Mouse (Mus musculus): ENCODE measurements around the gene Radil.

Radil gene

GRCm38 (mm10) chr5:142550706-142551652, at the start of gene Radil:
TSS of gene Radil (minus strand) at chr5:142551098.
- peak; percentile 95 for DNase-seq (ENCODE audit: low spot score)

DNA sequence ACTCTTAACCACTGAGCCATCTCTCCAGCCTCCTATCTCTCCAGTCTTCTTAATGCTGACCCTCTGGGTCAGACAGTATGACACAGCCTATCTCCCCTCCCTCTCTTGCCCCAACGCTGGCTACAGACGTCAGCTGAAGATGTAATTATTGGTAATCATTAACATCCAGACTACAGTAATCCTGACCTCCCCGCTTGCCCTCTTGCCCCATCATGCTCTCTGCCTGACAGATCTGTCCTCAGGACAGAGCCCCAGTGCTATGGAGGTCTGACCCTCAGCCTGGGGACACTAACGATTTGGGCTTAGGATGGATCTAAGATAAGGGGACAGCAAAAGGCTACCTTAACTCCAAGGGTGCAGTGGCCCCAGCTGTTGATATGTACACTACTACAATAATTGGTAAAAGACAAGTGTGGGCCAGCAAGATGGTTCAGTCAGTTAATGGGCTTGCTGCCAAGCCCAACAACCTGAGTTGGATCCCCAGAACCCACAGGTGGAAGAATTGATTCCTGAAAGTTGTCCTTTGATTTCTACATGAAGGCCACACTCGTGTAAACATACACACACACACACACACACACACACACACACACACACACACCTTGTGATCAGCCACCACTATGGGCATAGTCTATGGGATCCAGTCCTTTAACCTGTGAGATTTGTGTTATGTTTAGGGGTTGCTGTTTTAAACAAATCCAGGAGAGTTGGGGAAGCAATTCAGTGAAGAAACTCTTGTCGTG, 46.9 kb upstream of the Radil start:
- no peak for DNase-seq (ENCODE audit: low spot score)

DNA sequence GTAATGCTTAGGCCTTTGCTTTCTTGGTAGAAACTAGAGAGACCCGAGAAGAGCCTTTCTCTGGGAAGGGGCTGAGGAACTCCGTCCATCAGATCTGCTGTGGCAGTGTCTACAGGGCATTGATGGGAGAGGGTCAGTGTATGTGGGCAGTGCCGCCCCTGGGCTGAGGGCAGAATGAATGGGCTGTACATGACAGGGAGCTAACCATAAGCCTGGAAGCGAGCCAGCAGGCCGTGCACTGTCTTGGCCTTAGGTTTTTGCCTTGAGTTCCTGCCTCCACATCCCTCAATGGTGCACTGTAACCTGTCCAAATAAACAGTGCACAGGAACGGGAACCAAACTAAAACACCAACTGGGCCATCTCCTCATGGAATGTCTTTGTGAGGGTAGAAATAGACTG, 45.8 kb upstream of the Radil start:
- DNase-seq (ENCODE audit: low spot score), result no peak

DNA sequence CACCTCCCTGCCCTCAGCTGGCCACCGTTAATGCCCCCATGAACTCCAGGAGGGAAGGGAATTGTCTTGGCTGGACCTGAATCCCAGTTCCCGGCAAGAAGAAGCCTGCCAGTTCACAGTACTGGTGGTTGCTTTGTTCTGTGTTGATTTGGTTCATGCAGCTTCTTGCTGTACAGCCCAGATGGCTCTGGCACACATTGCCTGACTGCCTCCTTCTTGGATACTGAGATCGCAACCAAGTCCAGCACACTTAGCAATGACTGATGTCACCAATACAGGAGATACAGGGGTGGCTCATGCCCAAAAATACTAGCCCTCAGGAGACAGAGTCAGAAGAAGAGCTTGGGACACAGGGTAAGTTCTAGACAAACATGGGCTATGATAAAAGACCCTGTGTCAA, 44.8 kb upstream of the Radil start:
- no peak for DNase-seq (ENCODE audit: low spot score)

GRCm38 (mm10) chr5:142590953-142591616, 40.2 kb upstream of the Radil start:
- DNase-seq (ENCODE audit: low spot score), result no peak

DNA sequence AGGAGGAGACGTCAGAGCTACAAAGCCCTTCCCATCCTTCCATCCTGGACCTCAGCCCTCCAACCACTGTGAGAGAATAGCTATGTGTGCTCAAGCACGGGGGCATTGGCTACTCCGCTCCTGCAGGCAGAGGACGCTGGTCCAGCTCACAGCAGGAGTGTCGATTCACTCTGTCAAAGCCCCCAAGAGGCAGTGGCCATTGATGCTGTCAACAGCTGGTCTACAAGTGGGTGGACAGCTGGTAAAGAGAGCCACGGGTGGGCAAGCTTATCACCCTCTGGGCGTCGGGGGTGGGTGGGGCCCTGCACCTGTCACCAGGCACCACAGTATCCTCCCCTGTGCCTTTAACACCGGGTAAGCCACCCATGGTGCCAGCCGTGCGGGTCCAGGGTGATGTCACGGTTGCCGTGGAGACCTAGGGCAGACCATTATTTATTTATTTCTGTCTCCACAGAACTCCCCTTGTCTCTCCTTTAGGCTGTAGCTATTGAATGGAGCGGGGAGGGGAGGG, 32.8 kb upstream of the Radil start:
- DNase-seq (ENCODE audit: low spot score), result no peak

DNA sequence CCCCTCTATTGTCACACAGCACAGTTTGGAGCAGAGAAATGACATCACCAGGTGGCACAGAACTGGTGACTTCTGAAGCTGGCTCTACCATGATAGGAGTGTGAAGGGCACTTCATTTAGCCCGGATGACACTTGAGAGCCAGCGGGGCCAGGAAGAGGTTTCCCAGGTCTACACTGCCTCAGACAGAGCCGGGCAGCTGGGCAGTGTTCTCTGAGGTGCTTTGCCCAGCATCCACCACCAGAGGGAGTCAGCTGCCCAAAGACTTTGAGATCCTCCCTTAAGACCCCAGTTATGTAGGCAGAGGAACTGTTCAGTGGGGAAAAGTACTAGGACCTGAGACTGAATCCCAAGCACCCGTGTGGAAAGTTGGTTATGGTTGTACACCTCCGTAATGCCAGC, 30.6 kb upstream of the Radil start:
- DNase-seq (ENCODE audit: low spot score), result peak; percentile 15

DNA sequence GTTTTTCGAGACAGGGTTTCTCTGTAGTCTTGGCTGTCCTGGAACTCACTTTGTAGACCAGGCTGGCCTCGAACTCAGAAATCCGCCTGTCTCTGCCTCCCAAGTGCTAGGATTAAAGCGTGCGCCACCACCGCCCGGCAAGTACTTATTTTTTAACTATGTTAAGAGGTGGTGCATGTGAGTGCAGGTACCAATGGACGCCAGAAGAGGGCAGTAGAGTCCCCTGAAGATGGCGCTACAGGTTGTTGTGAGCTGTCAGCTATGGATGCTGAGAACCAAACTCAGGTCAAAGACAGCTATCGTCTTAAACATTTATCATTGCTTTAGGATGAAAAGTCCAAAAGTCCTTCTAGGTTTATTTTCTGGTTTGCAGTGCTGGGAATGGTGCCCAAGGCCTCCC, 27.3 kb upstream of the Radil start:
- DNase-seq (ENCODE audit: low spot score), result no peak

- DNase-seq (ENCODE audit: low spot score), result no peak
Measured at GRCm38 (mm10) chr5:142576832-142577231, 25.9 kb upstream of the Radil start.

DNA sequence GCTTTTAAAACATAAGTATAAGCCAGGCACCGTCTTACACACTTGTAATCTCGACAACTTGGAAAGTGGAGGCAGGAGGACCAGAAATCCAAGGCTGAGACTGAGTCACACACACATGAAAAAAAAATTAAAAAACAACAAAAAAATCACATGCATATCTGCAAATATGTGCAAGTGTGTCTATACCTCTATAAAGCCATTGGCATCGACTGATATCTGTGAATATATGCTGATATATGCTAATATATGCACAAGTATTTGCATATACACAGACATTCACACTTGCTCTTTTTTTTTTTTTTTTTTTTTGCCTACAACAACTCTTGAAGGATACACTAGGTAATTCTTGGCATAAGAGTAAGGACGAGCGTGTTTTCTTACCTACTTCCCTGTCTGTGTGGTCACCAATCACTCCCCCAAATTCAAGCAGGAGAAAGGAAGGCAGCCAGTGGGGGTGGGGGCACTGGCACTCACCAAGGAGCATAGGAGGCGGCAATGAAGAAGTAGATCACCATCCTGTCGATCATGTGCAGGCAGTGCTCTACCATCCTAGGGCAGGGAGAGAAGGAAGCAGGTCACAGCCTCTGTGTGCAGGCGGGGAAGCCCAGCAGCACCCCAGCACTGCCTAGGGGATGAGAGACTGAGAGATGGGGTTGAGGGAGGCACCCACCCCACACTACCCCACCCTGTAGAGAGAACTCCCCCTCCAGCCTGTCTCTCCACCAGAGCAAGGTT, 23.6 kb upstream of the Radil start:
- DNase-seq (ENCODE audit: low spot score), result no peak

GRCm38 (mm10) chr5:142564606-142565005, 13.7 kb upstream of the Radil start:
- no peak for DNase-seq (ENCODE audit: low spot score)

- DNase-seq (ENCODE audit: low spot score), result no peak
Measured at GRCm38 (mm10) chr5:142560261-142560660, 9.4 kb upstream of the Radil start.

- DNase-seq (ENCODE audit: low spot score), result peak; percentile 55
Measured at GRCm38 (mm10) chr5:142557397-142558067, 6.6 kb upstream of the Radil start.

DNA sequence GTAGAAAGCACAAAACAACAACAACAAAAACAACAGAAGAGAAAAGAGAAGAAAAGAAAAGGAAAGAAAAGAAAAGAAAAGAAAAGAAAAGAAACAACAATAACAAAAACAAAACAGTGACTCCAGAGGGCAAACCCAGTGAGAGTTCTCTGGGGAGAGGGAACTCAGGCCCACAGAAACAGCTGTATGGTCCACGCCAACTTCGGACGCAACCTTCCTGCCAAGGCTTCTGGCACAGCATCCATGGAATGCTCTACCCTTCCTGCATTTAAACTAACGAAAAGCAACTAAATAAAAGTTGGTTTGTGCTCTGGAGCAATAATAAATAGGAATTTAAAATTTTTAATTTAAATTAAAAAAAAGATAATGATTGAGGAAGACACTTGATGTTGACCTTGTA, 5.8 kb upstream of the Radil start:
- DNase-seq (ENCODE audit: low spot score), result no peak

GRCm38 (mm10) chr5:142555866-142556265, 5.0 kb upstream of the Radil start:
- DNase-seq (ENCODE audit: low spot score), result no peak

- DNase-seq (ENCODE audit: low spot score), result peak; percentile 15
Measured at GRCm38 (mm10) chr5:142549961-142550705, 765 bp downstream of the Radil start.

- DNase-seq (ENCODE audit: low spot score), result no peak
Measured at GRCm38 (mm10) chr5:142549441-142549840, 1.5 kb downstream of the Radil start.

DNA sequence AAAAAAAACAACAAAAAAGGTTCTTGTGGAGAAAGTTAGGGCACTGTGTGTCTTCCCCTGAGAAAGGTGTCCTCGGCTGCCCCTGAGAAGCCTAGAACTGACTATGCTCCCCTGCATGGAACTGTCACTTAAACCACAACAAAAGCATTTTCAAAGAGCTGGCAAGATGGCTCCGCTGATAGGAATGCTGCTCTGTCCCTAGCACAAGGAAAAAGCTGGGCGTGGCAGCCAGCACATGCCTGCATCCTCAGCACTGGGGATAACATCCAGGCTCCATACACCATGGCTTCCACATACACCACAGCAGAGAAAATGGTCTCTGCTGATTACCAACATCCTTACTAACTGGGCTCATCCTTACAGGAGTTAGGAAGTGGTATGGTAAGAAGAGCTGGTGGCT, 3.8 kb downstream of the Radil start:
- DNase-seq (ENCODE audit: low spot score), result no peak

- no peak for DNase-seq (ENCODE audit: low spot score)
Measured at GRCm38 (mm10) chr5:142546344-142546743, 4.6 kb downstream of the Radil start.

GRCm38 (mm10) chr5:142545014-142545795, 5.7 kb downstream of the Radil start:
- DNase-seq (ENCODE audit: low spot score), result no peak

Measured in urinary bladder, postnatal 25 days (tissue).